Mouse (Mus musculus): ENCODE results near the gene Gpr142. TPM values are rescaled to one million over a fixed set of nuclear protein-coding genes. Genes with fewer than 3 reads are reported as not detected.

Gene Gpr142
- not detected in 2 replicates for polyA plus RNA-seq (2015; fragmentation: Nextera tagmentation; extraction: Ambion mirVana)

- no peak for ATAC-seq
- Histone ChIP-seq H3K36me3 (ENCODE audit: control insufficient read depth, insufficient read depth) (no peaks in the 10 kb centered on the region), H3K4me1 (replicated peaks; ENCODE audit: control insufficient read depth, insufficient read depth, low read length) (no peaks in the 10 kb centered on the region), H3K27me3 (replicated peaks; ENCODE audit: control insufficient read depth, insufficient read depth, low read length) (peaks cover 9% of the 10 kb centered on the region), H3K9ac (ENCODE audit: low read depth, low read length) (no peak within 1 kb of the TSS), H3K9me3 (ENCODE audit: control insufficient read depth) (no peaks in the 10 kb centered on the region), H3K4me2 (replicated peaks; ENCODE audit: low read depth) (no peak within 1 kb of the TSS), H3K27ac (ENCODE audit: low read depth, low read length) (no peak within 1 kb of the TSS), H3K4me3 (ENCODE audit: low read depth, low read length) (no peak within 1 kb of the TSS)
- 97% methylated on average over 3 of the region's 3 CpGs for WGBS
- no peak for TF ChIP-seq CTCF (IDR thresholded peaks at IDR 0.05; ENCODE audit: low read depth)
Measured at GRCm38 (mm10) chr11:114798624-114799023, at the start of gene Gpr142. Gpr142 (plus strand) TSS chr11:114798924.

GRCm38 (mm10) chr11:114764820-114765818 is 33.6 kb upstream of the Gpr142 start, which contains the start of gene Kif19a:
Kif19a (plus strand) TSS chr11:114765388.
- 0 out of 2 replicates have a peak, but pooled peaks have one; percentile 8 for TF ChIP-seq CTCF (IDR thresholded peaks at IDR 0.05; ENCODE audit: low read depth)
- Histone ChIP-seq H3K4me2 (replicated peaks; ENCODE audit: low read depth) (peak within 1 kb of the TSS; percentile 92), H3K9me3 (ENCODE audit: control insufficient read depth) (no peaks in the 10 kb centered on the region), H3K9ac (ENCODE audit: low read depth, low read length) (peak within 1 kb of the TSS; percentile 40; the same call in 1 of the 2 replicates), H3K4me3 (ENCODE audit: low read depth, low read length) (peak within 1 kb of the TSS; percentile 42), H3K27me3 (replicated peaks; ENCODE audit: control insufficient read depth, insufficient read depth, low read length) (peaks cover 16% of the 10 kb centered on the region; the same call in 1 of the 2 replicates), H3K27ac (ENCODE audit: low read depth, low read length) (no peak within 1 kb of the TSS), H3K36me3 (ENCODE audit: control insufficient read depth, insufficient read depth) (no peaks in the 10 kb centered on the region), H3K4me1 (replicated peaks; ENCODE audit: control insufficient read depth, insufficient read depth, low read length) (no peaks in the 10 kb centered on the region)
- WGBS: 3% methylated on average over 51 of the region's 51 CpGs
- peak; percentile 70 for ATAC-seq

DNA sequence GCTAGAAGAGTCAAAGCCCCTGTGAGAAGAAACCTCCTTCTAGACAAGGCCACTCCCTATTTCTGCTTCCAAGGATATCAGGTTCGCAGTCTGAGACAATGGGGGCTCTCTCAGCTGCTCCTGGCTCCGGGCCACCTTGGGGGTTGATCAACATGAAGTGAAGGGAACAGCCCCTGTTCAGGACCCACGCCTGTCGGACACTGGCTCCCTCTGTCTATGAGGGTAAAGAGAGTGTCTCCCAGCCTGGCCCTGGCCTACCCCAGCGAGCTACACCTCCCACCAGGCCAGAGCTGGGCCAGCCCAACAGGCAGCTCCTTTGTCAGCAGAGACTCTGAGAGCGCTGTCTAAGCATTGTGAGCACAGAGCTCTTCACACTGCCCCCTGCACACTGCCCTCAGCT is 28.8 kb upstream of the Gpr142 start:
- peaks cover 16% of the 10 kb centered on the region; the same call in 1 of the 2 replicates for H3K27me3 ChIP-seq (replicated peaks; ENCODE audit: control insufficient read depth, insufficient read depth, low read length)
- no peak overlapping the region for H3K9ac ChIP-seq (ENCODE audit: low read depth, low read length)
- no peaks in the 10 kb centered on the region for H3K9me3 ChIP-seq (ENCODE audit: control insufficient read depth)
- no peak for ATAC-seq
- no peak for TF ChIP-seq CTCF (IDR thresholded peaks at IDR 0.05; ENCODE audit: low read depth)
- no peaks in the 10 kb centered on the region for H3K4me1 ChIP-seq (replicated peaks; ENCODE audit: control insufficient read depth, insufficient read depth, low read length)
- H3K36me3 ChIP-seq (ENCODE audit: control insufficient read depth, insufficient read depth): no peaks in the 10 kb centered on the region
- no peak overlapping the region for H3K27ac ChIP-seq (ENCODE audit: low read depth, low read length)
- WGBS: 58% methylated on average over 6 of the region's 6 CpGs
- H3K4me2 ChIP-seq (replicated peaks; ENCODE audit: low read depth): no peak overlapping the region
- H3K4me3 ChIP-seq (ENCODE audit: low read depth, low read length): no peak overlapping the region

DNA sequence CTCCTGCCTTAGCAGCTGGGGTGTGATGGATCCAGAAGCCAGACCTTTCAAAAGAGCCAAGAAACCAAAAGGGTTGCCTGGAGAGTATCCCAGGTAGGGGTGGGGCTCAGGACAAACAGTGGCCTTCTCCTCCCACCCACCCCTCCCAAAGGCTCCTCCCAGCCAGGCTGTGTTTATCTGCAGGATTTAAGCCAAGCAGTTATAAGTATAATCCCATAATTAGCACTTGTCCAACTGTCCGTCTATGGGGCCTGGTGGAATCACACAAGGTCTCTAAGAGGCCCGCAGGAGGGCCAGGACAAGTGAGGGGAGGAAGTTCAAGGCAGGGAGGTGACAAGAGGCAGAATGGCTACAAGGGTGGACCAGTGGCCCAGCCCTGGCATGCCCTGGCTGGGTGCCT is 26.8 kb upstream of the Gpr142 start:
- Histone ChIP-seq H3K27me3 (replicated peaks; ENCODE audit: control insufficient read depth, insufficient read depth, low read length) (no peaks in the 10 kb centered on the region; the same call in 1 of the 2 replicates), H3K4me3 (ENCODE audit: low read depth, low read length) (no peak overlapping the region), H3K27ac (ENCODE audit: low read depth, low read length) (no peak overlapping the region), H3K4me2 (replicated peaks; ENCODE audit: low read depth) (no peak overlapping the region), H3K9ac (ENCODE audit: low read depth, low read length) (no peak overlapping the region), H3K36me3 (ENCODE audit: control insufficient read depth, insufficient read depth) (no peaks in the 10 kb centered on the region), H3K9me3 (ENCODE audit: control insufficient read depth) (no peaks in the 10 kb centered on the region), H3K4me1 (replicated peaks; ENCODE audit: control insufficient read depth, insufficient read depth, low read length) (no peaks in the 10 kb centered on the region)
- no peak for ATAC-seq
- 46% methylated on average over 2 of the region's 2 CpGs for WGBS
- no peak for TF ChIP-seq CTCF (IDR thresholded peaks at IDR 0.05; ENCODE audit: low read depth)

GRCm38 (mm10) chr11:114780076-114780475 is 18.6 kb upstream of the Gpr142 start:
- no peak overlapping the region for H3K4me2 ChIP-seq (replicated peaks; ENCODE audit: low read depth)
- peaks cover 9% of the 10 kb centered on the region; the same call in 1 of the 2 replicates for H3K27me3 ChIP-seq (replicated peaks; ENCODE audit: control insufficient read depth, insufficient read depth, low read length)
- no peak overlapping the region for H3K27ac ChIP-seq (ENCODE audit: low read depth, low read length)
- WGBS: 43% methylated on average over 9 of the region's 9 CpGs
- H3K4me1 ChIP-seq (replicated peaks; ENCODE audit: control insufficient read depth, insufficient read depth, low read length): no peaks in the 10 kb centered on the region
- ATAC-seq: no peak
- no peaks in the 10 kb centered on the region for H3K36me3 ChIP-seq (ENCODE audit: control insufficient read depth, insufficient read depth)
- H3K9ac ChIP-seq (ENCODE audit: low read depth, low read length): no peak overlapping the region
- H3K4me3 ChIP-seq (ENCODE audit: low read depth, low read length): no peak overlapping the region
- TF ChIP-seq CTCF (IDR thresholded peaks at IDR 0.05; ENCODE audit: low read depth): no peak
- no peaks in the 10 kb centered on the region for H3K9me3 ChIP-seq (ENCODE audit: control insufficient read depth)

- peak overlapping the region; percentile 27; the same call in 1 of the 2 replicates for H3K4me2 ChIP-seq (replicated peaks; ENCODE audit: low read depth)
- no peak overlapping the region for H3K4me3 ChIP-seq (ENCODE audit: low read depth, low read length)
- H3K36me3 ChIP-seq (ENCODE audit: control insufficient read depth, insufficient read depth): no peaks in the 10 kb centered on the region
- H3K27me3 ChIP-seq (replicated peaks; ENCODE audit: control insufficient read depth, insufficient read depth, low read length): peaks cover 55% of the 10 kb centered on the region
- 47% methylated on average over 10 of the region's 10 CpGs for WGBS
- ATAC-seq: no peak
- no peak overlapping the region for H3K9ac ChIP-seq (ENCODE audit: low read depth, low read length)
- no peak for TF ChIP-seq CTCF (IDR thresholded peaks at IDR 0.05; ENCODE audit: low read depth)
- no peak overlapping the region for H3K27ac ChIP-seq (ENCODE audit: low read depth, low read length)
- no peaks in the 10 kb centered on the region for H3K9me3 ChIP-seq (ENCODE audit: control insufficient read depth)
- no peaks in the 10 kb centered on the region for H3K4me1 ChIP-seq (replicated peaks; ENCODE audit: control insufficient read depth, insufficient read depth, low read length)
Measured at GRCm38 (mm10) chr11:114785892-114786291, 12.8 kb upstream of the Gpr142 start.

Measured in intestine, postnatal 0 days (tissue).